Comparison of ENCODE assay signal across 14 mouse cellular contexts in the genomic region with DNA sequence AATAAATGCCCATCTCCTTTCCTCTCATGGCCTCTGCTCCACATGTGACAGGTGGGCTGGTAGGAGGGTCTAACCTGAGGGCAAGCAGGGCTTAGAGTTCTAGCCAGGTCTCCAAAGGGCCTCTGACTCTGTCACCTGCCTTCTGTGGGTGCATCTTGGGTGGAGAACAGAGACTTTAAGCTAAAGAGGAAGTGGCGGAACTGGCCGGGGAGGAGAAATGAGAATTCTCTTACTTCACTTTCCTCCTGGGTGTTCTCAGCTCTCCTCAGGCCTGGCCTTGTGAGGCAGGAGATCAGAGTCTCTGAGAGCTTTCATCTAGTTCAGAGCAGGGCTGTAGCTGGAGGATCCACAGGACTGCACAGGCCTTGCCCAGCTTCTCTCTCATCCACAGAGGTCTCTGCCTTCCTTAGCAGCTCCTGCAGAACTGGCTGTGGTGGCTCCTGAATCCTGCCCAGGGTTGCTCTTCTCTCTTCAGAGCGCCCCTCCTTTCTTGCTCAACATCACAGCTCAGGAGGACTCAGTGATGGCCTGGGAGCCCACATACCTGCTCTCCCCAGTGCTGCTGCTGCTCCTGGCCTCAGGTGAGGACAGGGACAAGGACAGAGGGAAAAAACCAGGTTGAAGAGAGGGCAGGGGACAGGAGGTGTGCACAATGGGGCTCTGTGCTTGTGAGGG. TPM values are rescaled to one million over a fixed set of nuclear protein-coding genes. Genes with fewer than 3 reads are reported as not detected.
DNase-seq lines count a peak whose midpoint lies in the region; ATAC-seq and TF ChIP-seq lines count a peak whose summit lies in the region.
"Not testable (repeated sequence)": the region's sequence is repeated elsewhere in the genome, so short reads cannot be mapped to it uniquely, and the experiment has no call there.
"Had no signal": no experiment of that assay in that cellular context is flagged by ENCODE, and none has a peak within 500 bp of the region (broad histone marks: within the 10 kb centered on the region; RNA-seq: fewer than 3 reads in every experiment).

Gene B430306N03Rik, plus strand, starts transcription at position 237 of the 675 bp plus-strand sequence.

- not testable (repeated sequence) for H3K36me3 ChIP-seq in G1E (replicated peaks); liver, embryonic 13.5 days

- peaks cover 45% of the 10 kb centered on the region for H3K4me1 ChIP-seq in G1E (ENCODE audit: insufficient read depth, low read depth, low read length)
- peaks cover 11% of the 10 kb centered on the region for H3K4me1 ChIP-seq in liver, embryonic 13.5 days (replicated peaks)

- WGBS in liver, embryonic 13.5 days (ENCODE audit: insufficient replicate concordance): 42% methylated on average over 3 of the region's 3 CpGs

- peak; percentile 39 for DNase-seq in 416B (ENCODE audit: low read depth)
- DNase-seq in G1E (ENCODE audit: low spot score); liver, embryonic 13.5 days: not testable (repeated sequence)
- DNase-seq in lung, postnatal 25 days (ENCODE audit: low spot score): peak; percentile 21
- DNase-seq in monocyte, adult 2 months (ENCODE audit: low read depth in 1 of 2, low spot score in 2 of 2): peak; percentile 42 to 48
- peak; percentile 16 to 39 for DNase-seq in spleen, adult 18-20 months

- not testable (repeated sequence) for H3K9me3 ChIP-seq in G1E (replicated peaks); liver, embryonic 13.5 days (replicated peaks)

- not testable (repeated sequence) for H3K27me3 ChIP-seq in G1E (ENCODE audit: insufficient read depth, low read length); liver, embryonic 13.5 days

- H3K4me2 ChIP-seq in liver, embryonic 13.5 days: not testable (repeated sequence)

- not testable (repeated sequence) for TF ChIP-seq CTCF in G1E (IDR thresholded peaks at IDR 0.05; ENCODE audit: low read depth, low read length)

- ATAC-seq in G1E (ENCODE audit: extremely low read depth, insufficient number of reproducible peaks, low FRiP score, poor library complexity, severe bottlenecking): peak; percentile 55
- peak; percentile 77 for ATAC-seq in common myeloid progenitor, adult 5-6 weeks (replicated peaks; ENCODE audit: low read depth, poor library complexity, severe bottlenecking)
- ATAC-seq in liver, embryonic 13.5 days (ENCODE audit: low read depth): not testable (repeated sequence)

- H3K9ac ChIP-seq in liver, embryonic 13.5 days: not testable (repeated sequence)

- 0 out of 2 replicates have a peak within 1 kb of the TSS, but pooled peaks have one; percentile 29 for H3K27ac ChIP-seq in liver, embryonic 13.5 days

- H3K4me3 ChIP-seq in G1E (ENCODE audit: low read depth, low read length); liver, embryonic 13.5 days (replicated peaks): not testable (repeated sequence)

RNA-seq across cellular contexts. Expression of gene B430306N03Rik, which starts in this region (rescaled TPM):
- total RNA-seq in G1E (2014; fragmentation: Nextera tagmentation) (1.0 and 1.7 TPM in 2 replicates), G1E (2017) (0.87 and 0.93 TPM in 2 replicates)
- polyA plus RNA-seq in G1E (2012): 0.20 and 0.21 TPM in 2 replicates
- 0.34 and 0.91 TPM in 2 replicates for total RNA-seq in common myeloid progenitor, adult 5-6 weeks (2017)
- polyA plus RNA-seq in liver, embryonic 13.5 days (2015; fragmentation: Nextera tagmentation; extraction: Ambion mirVana): 1.2 and 1.8 TPM in 2 replicates
- total RNA-seq: gastrocnemius, adult 2 months; left cerebral cortex, postnatal 10 days had no signal
- polyA plus RNA-seq: forebrain, embryonic 11.5 days; forebrain, embryonic 16.5 days; limb, embryonic 10.5 days; midbrain, embryonic 13.5 days; neural tube, embryonic 11.5 days had no signal

Comparison
In these comparisons a context has a peak if more than half of its experiments do, and no peak if none do; other contexts are left out.
1. Peak in ATAC-seq in common myeloid progenitor, adult 5-6 weeks; RNA of the gene not detected or under 1 TPM.